Mouse (Mus musculus) cerebellum, adult 2 months (tissue): ENCODE measurements around the gene Irf6.

Experiments used
- CTCF ChIP-seq: fragments of 200-500 bp; IDR thresholded peaks from 2 replicates; pipeline ENCODE4 v1.5.1; 2011; ENCODE audit warnings: low read depth, mild to moderate bottlenecking, control low read depth, low read length, moderate library complexity, borderline replicate concordance; ENCODE audit not compliant: insufficient read depth
- POLR2A ChIP-seq: fragments of 200-500 bp; IDR thresholded peaks from 2 replicates; pipeline ENCODE4 v1.6.1; 2011; ENCODE audit warnings: low read length, control low read depth, borderline replicate concordance; ENCODE audit not compliant: insufficient read depth

DNA sequence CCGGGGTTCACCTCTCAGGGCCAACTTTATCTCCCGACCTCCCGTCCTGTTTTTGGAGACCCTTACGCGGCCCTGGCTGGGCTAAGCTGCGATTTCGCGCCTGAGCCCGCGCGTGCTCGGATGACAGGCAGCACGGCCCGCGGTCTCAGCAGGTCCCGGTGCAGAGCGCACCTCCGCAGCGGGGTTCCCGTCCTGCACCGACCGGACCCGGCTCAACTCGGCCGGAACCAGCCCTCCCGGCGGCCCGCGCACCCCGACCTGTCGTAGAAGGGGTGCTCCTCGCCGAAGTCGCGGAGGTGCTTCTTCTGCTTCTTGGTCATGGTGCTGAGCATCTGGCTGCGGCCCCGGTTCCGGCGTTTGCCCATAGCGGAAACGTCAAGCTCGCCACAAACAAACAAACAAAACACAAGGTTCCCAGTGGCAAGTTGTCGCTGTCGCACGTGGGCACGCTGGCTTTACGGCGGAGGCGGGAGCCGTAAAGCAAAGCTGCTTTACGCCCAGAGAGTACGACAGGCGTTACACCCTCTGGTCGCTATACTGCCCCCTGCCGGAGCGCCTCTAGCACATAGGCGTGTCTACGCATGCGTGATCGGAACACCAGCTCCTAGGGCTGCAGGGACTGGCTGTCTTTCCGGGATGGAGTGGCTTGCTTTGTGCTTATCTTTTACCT lies 23.0 kb upstream of the Irf6 start, which contains the start of gene Diexf:
- TF ChIP-seq POLR2A (peak; percentile 76; the same call in 1 of the 2 replicates), CTCF (peak; percentile 91)
